Comparison of ENCODE assay signal across 22 mouse cellular contexts in genomic region chr15:101988714-101989113, GRCm38 (mm10). TPM values are rescaled to one million over a fixed set of nuclear protein-coding genes. Genes with fewer than 3 reads are reported as not detected.
DNase-seq lines count a peak whose midpoint lies in the region; ATAC-seq and TF ChIP-seq lines count a peak whose summit lies in the region.
"Had no signal": no experiment of that assay in that cellular context is flagged by ENCODE, and none has a peak within 500 bp of the region (broad histone marks: within the 10 kb centered on the region; RNA-seq: fewer than 3 reads in every experiment).

No protein-coding gene starts in this region.

- H3K4me1 ChIP-seq in heart, embryonic 12.5 days (replicated peaks): peaks cover 3% of the 10 kb centered on the region; the same call in 1 of the 2 replicates
- H3K4me1 ChIP-seq in lung, embryonic 14.5 days (ENCODE audit: insufficient read depth): no peaks in the 10 kb centered on the region
- H3K4me1 ChIP-seq in ES-Bruce4 (ENCODE audit: control insufficient read depth, insufficient read depth, low read length): no peaks in the 10 kb centered on the region
- H3K4me1 ChIP-seq in small intestine, adult 2 months (ENCODE audit: control insufficient read depth, insufficient read depth, insufficient read length, low read length): peaks cover 20% of the 10 kb centered on the region; the same call in 1 of the 2 replicates

- H3K27ac ChIP-seq in heart, embryonic 12.5 days (ENCODE audit: poor library complexity, severe bottlenecking): no peak overlapping the region
- no peak overlapping the region for H3K27ac ChIP-seq in lung, embryonic 14.5 days (ENCODE audit: low read depth)
- no peak overlapping the region for H3K27ac ChIP-seq in ES-Bruce4 (ENCODE audit: insufficient read depth, low read length)
- no peak overlapping the region for H3K27ac ChIP-seq in small intestine, adult 2 months (ENCODE audit: insufficient read depth, low read depth, low read length)
- H3K27ac ChIP-seq: embryonic facial prominence, embryonic 10.5 days; layer of hippocampus, adult 2 months; limb, embryonic 10.5 days; macrophage; neural tube, embryonic 15.5 days had no signal

- TF ChIP-seq POLR2A in ES-Bruce4 (IDR thresholded peaks at IDR 0.05; ENCODE audit: insufficient read depth, low read length): no peak
- TF ChIP-seq POLR2A in small intestine, adult 2 months (IDR thresholded peaks at IDR 0.05; ENCODE audit: low read depth, low read length): no peak

- no peaks in the 10 kb centered on the region; the same call in 1 of the 2 replicates for H3K27me3 ChIP-seq in heart, embryonic 12.5 days (replicated peaks)
- H3K27me3 ChIP-seq in lung, embryonic 14.5 days (ENCODE audit: insufficient read depth, low read length): no peaks in the 10 kb centered on the region
- H3K27me3 ChIP-seq in ES-Bruce4 (ENCODE audit: control insufficient read depth, insufficient read depth, low read length, poor library complexity, severe bottlenecking): no peaks in the 10 kb centered on the region
- no peaks in the 10 kb centered on the region for H3K27me3 ChIP-seq in small intestine, adult 2 months (ENCODE audit: control insufficient read depth, insufficient read depth, low read length)

- no peak overlapping the region for H3K4me2 ChIP-seq in heart, embryonic 12.5 days
- no peak overlapping the region for H3K4me2 ChIP-seq in lung, embryonic 14.5 days

- H3K36me3 ChIP-seq in heart, embryonic 12.5 days: no peaks in the 10 kb centered on the region
- no peaks in the 10 kb centered on the region for H3K36me3 ChIP-seq in lung, embryonic 14.5 days (ENCODE audit: insufficient read depth)
- H3K36me3 ChIP-seq in ES-Bruce4 (ENCODE audit: control insufficient read depth, insufficient read depth, low read length, poor library complexity, severe bottlenecking): no peaks in the 10 kb centered on the region
- no peaks in the 10 kb centered on the region for H3K36me3 ChIP-seq in small intestine, adult 2 months (ENCODE audit: control insufficient read depth, insufficient read depth, low read length)
- H3K36me3 ChIP-seq: embryonic facial prominence, embryonic 10.5 days; limb, embryonic 10.5 days; neural tube, embryonic 15.5 days had no signal

- 62% methylated on average over 8 of the region's 8 CpGs for WGBS in heart, embryonic 12.5 days
- WGBS in lung, embryonic 14.5 days: 65% methylated on average over 8 of the region's 8 CpGs
- WGBS in small intestine, adult 2 months: 69% methylated on average over 8 of the region's 8 CpGs

- no peak for DNase-seq in heart, postnatal 4 days
- no peak for DNase-seq in lung, embryonic 14.5 days
- no peak for DNase-seq in lung, postnatal 36 days
- DNase-seq in cerebellum, adult 11 months: no peak

- H3K4me3 ChIP-seq in heart, embryonic 12.5 days: no peak overlapping the region
- no peak overlapping the region for H3K4me3 ChIP-seq in lung, embryonic 14.5 days (ENCODE audit: low read depth, low read length)
- no peak overlapping the region for H3K4me3 ChIP-seq in ES-Bruce4 (ENCODE audit: low read depth, low read length)
- no peak overlapping the region for H3K4me3 ChIP-seq in small intestine, adult 2 months (ENCODE audit: low read depth, low read length)
- H3K4me3 ChIP-seq: embryonic facial prominence, embryonic 10.5 days; layer of hippocampus, adult 2 months; limb, embryonic 10.5 days; neural tube, embryonic 15.5 days had no signal

- no peak for TF ChIP-seq EP300 in ES-Bruce4 (IDR thresholded peaks at IDR 0.05; ENCODE audit: insufficient read depth, low read depth, low read length)

- H3K9ac ChIP-seq in heart, embryonic 12.5 days: peak overlapping the region; percentile 5; the same call in 1 of the 2 replicates
- no peak overlapping the region for H3K9ac ChIP-seq in lung, embryonic 14.5 days
- H3K9ac ChIP-seq in ES-Bruce4 (ENCODE audit: low read depth, poor library complexity, severe bottlenecking): no peak overlapping the region
- H3K9ac ChIP-seq: neural tube, embryonic 15.5 days had no signal

- no peaks in the 10 kb centered on the region for H3K9me3 ChIP-seq in heart, embryonic 12.5 days (replicated peaks)
- no peaks in the 10 kb centered on the region for H3K9me3 ChIP-seq in lung, embryonic 14.5 days (ENCODE audit: low read depth, low read length)
- no peaks in the 10 kb centered on the region for H3K9me3 ChIP-seq in ES-Bruce4 (replicated peaks; ENCODE audit: control insufficient read depth, insufficient read depth, low read length, poor library complexity, severe bottlenecking)
- H3K9me3 ChIP-seq: embryonic facial prominence, embryonic 10.5 days; limb, embryonic 10.5 days; neural tube, embryonic 15.5 days had no signal

- TF ChIP-seq CTCF in lung, embryonic 14.5 days (IDR thresholded peaks at IDR 0.05; ENCODE audit: low read depth): peak; percentile 40
- peak; percentile 58 for TF ChIP-seq CTCF in ES-Bruce4 (IDR thresholded peaks at IDR 0.05; ENCODE audit: low read depth, low read length)
- TF ChIP-seq CTCF in small intestine, adult 2 months (IDR thresholded peaks at IDR 0.05; ENCODE audit: extremely low read depth, insufficient read length, insufficient replicate concordance, low read depth, low read length): peak; percentile 36; the same call in 1 of the 2 replicates

- ATAC-seq in heart, embryonic 12.5 days (ENCODE audit: insufficient number of reproducible peaks, low FRiP score): no peak
- ATAC-seq in lung, embryonic 14.5 days (ENCODE audit: insufficient read depth): no peak
- ATAC-seq: inflammation-experienced regulatory T-cells, adult 6 months had no signal

RNA-seq across cellular contexts. Expression of gene Krt8, which starts 15.6 kb away (rescaled TPM):
- polyA plus RNA-seq in heart, embryonic 12.5 days (2016; fragmentation: Nextera tagmentation; extraction: Ambion mirVana): 20.1 and 27.2 TPM in 2 replicates
- 1 to 10 TPM; 6.2 to 6.4 TPM for total RNA-seq in heart, postnatal 4 days (2021)
- polyA plus RNA-seq in lung, embryonic 14.5 days (2014; fragmentation: Nextera tagmentation; extraction: Ambion mirVana): 183 and 192 TPM in 2 replicates
- polyA plus RNA-seq in ES-Bruce4 (2011; ENCODE audit: insufficient read depth, insufficient read length, low read depth, missing spikeins): 306 and 318 TPM in 2 replicates
- 1,332 and 3,924 TPM in 2 replicates for polyA plus RNA-seq in small intestine, adult 2 months (2012; rRNA removed)
- total RNA-seq: common myeloid progenitor, adult 5-6 weeks had no signal
- polyA plus RNA-seq: macrophage had no signal

RNA-seq across cellular contexts. Expression of gene Krt78, which starts 34.6 kb away (rescaled TPM):
- polyA plus RNA-seq in heart, embryonic 12.5 days (2016; fragmentation: Nextera tagmentation; extraction: Ambion mirVana): not detected in 2 replicates
- total RNA-seq in heart, postnatal 4 days (2021): under 1 TPM in 1 of 2 experiments, not detected in 1; 0.07 TPM
- 0.05 TPM in 2 replicates for polyA plus RNA-seq in lung, embryonic 14.5 days (2014; fragmentation: Nextera tagmentation; extraction: Ambion mirVana)
- polyA plus RNA-seq in ES-Bruce4 (2011; ENCODE audit: insufficient read depth, insufficient read length, low read depth, missing spikeins): not detected in 2 replicates
- polyA plus RNA-seq in small intestine, adult 2 months (2012; rRNA removed): 0.18 and 0.23 TPM in 2 replicates
- total RNA-seq: adrenal gland, postnatal 14 days; common myeloid progenitor, adult 5-6 weeks; gastrocnemius, adult 18-20 months; gastrocnemius, postnatal 36 days; layer of hippocampus, adult 2 months; layer of hippocampus, postnatal 25 days had no signal
- polyA plus RNA-seq: CD4-positive, CD25-positive, alpha-beta regulatory T cell, adult 4 months; embryonic facial prominence, embryonic 10.5 days; heart, postnatal 0 days; hindbrain, embryonic 11.5 days; inflammation-experienced regulatory T-cells, adult 6 months; macrophage had no signal

RNA-seq across cellular contexts. Expression of gene Krt18, which starts 39.3 kb away (rescaled TPM):
- polyA plus RNA-seq in heart, embryonic 12.5 days (2016; fragmentation: Nextera tagmentation; extraction: Ambion mirVana): 30.8 and 38.0 TPM in 2 replicates
- 10 to 100 TPM; 14.9 to 15.4 TPM for total RNA-seq in heart, postnatal 4 days (2021)
- 148 TPM in 2 replicates for polyA plus RNA-seq in lung, embryonic 14.5 days (2014; fragmentation: Nextera tagmentation; extraction: Ambion mirVana)
- 334 and 349 TPM in 2 replicates for polyA plus RNA-seq in ES-Bruce4 (2011; ENCODE audit: insufficient read depth, insufficient read length, low read depth, missing spikeins)
- polyA plus RNA-seq in small intestine, adult 2 months (2012; rRNA removed): 141 and 200 TPM in 2 replicates
- polyA plus RNA-seq: macrophage had no signal

RNA-seq across cellular contexts. Expression of gene Krt79, which starts 48.6 kb away (rescaled TPM):
- polyA plus RNA-seq in heart, embryonic 12.5 days (2016; fragmentation: Nextera tagmentation; extraction: Ambion mirVana): 1.2 and 1.6 TPM in 2 replicates
- total RNA-seq in heart, postnatal 4 days (2021): under 1 TPM; 0.25 to 0.45 TPM
- polyA plus RNA-seq in lung, embryonic 14.5 days (2014; fragmentation: Nextera tagmentation; extraction: Ambion mirVana): 0.20 and 0.22 TPM in 2 replicates
- polyA plus RNA-seq in ES-Bruce4 (2011; ENCODE audit: insufficient read depth, insufficient read length, low read depth, missing spikeins): not detected in 2 replicates
- 0.22 and 0.76 TPM in 2 replicates for polyA plus RNA-seq in small intestine, adult 2 months (2012; rRNA removed)
- total RNA-seq: common myeloid progenitor, adult 5-6 weeks; heart, adult 8-10 months; layer of hippocampus, adult 2 months had no signal
- polyA plus RNA-seq: CD4-positive, CD25-positive, alpha-beta regulatory T cell, adult 4 months; hindbrain, embryonic 11.5 days; inflammation-experienced regulatory T-cells, adult 6 months; limb, embryonic 10.5 days; macrophage had no signal
